Mouse (Mus musculus) thymus, postnatal 36 days (tissue): ENCODE results near the gene Eef1g.

Experiments
- DNase-seq, 2 experiments: peaks; one replicate each; pipeline ENCODE4 v3.0.0; 2022; ENCODE audit warnings: mixed read lengths in 2 of 2

Eef1g gene

GRCm38 (mm10) chr19:8966590-8967372, at the start of gene Eef1g:
Eef1g (plus strand) TSS chr19:8967041.
- peak; percentile 98 to 100 for DNase-seq

DNA sequence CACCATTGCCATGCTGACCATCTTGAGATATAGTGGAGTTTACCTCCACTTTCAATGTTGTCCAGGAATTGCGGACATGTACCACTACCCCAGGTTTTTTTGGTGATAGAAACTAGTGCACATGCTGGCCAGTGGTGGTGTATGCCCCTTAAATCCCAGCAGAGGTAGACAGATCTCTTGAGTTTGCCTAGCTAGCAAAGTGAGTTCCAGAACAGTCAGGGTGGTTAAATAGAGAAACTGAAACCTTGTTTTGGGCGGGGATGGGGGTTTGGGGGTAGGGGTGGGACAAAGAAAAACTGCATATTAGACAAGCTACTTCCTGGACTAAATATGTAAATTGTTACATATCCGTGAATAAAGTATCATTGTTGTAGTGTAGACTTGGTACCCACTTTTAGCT, 47.8 kb upstream of the Eef1g start:
- no peak for DNase-seq

GRCm38 (mm10) chr19:8919684-8920072, 47.2 kb upstream of the Eef1g start:
- no peak for DNase-seq

DNA sequence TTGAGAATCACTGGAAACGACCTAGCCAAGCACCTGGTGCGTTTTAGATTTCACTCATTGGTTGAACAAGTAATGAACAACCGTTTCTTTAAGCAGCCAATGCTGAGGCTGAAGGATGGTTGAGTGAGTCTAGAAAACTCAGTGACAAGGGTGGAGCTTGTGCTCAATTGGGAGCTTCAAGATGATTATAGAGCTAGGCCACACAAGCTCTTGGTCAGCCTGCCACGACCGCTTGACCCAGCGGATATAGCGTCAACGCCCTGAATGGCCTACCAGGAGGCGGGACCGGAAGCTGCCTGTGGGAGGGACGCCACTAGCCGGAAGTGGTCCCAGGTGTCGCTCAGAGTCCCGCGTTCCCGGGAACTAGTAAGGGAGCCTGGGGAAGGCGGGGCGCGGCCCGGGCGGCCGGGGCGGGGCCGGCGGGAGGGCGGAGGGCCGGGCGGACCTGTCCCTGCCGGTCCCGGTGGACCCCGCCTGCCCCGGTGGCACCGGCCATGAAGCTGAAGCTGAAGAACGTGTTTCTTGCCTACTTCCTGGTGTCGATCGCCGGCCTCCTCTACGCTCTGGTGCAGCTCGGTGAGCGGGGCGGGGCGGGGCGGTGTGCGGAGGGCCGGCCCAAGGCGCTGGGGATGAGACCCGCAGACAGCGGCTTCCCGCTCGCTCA, 46.6 kb upstream of the Eef1g start, which contains the start of gene B3gat3:
TSS of gene B3gat3 (plus strand) at position 302 of the 664 bp plus-strand sequence.
- peak; percentile 82 to 84 for DNase-seq

GRCm38 (mm10) chr19:8920836-8921291, 46.0 kb upstream of the Eef1g start:
- DNase-seq: peak in 1 of 2 experiments; percentile 18

DNA sequence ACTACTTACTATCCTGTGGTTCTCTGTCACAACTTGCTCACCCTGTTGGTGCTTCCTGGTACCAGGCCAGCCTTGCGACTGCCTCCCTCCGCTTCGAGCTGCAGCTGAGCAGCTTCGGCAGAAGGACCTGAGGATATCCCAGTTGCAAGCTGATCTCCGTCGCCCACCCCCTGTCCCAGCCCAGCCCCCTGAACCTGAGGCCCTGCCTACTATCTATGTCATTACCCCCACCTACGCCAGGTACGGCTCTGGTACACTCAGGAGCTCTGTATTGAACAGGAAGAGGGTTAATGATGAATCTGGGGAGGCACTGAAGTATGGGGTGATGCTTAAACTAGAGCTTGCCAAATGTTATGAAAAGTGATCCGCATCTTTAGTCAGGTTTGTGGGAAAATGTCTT, 45.1 kb upstream of the Eef1g start:
- peak in 1 of 2 experiments; percentile 14 for DNase-seq

DNA sequence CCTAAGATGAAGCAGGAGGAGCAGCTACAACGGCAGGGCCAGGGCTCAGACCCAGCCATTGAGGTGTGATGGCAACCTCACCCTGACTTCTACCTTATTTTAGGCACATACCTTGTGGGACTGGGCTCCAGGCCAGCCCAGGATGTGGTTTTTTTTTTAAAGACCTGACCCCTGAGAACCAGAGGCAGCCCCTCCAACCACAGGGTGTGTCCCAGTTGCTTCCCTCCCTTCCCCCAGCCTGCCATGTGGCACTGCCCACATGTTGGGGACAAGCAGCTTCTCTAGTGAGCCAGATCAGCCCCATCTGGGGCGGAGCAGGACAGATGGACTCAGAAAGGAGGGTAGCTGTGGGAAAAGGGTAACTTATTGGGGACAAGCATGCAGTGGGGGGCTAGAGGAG, 40.1 kb upstream of the Eef1g start:
- no peak for DNase-seq

- no peak for DNase-seq
Observed at GRCm38 (mm10) chr19:8927891-8928525, 38.8 kb upstream of the Eef1g start.

DNA sequence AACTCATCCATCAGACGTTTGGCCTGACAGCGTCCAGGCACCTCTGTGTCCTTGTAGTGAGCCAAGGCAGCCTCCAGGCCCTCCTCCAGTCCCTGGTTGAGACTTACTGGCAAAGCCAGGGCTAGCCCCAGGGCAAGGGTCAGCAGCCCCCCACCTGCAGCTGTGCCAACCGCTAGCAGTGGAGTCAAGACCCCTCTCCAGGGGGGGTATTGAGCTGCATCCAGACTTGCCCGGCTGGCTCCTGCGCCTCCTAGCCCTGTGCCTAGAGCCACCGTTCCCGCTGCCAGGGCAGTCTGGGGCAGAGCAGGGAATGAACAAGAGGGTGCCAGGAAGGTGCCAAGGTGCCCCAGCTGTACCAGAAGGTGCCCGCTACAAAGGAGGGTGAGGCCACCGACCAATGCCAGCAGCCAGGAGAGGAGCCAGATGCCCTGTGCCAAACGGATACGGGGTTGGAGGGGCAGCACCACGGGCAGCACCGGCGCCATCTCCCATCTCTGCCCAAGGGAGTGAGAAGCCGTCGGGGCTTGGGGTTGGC, 38.1 kb upstream of the Eef1g start:
- DNase-seq: no peak

DNA sequence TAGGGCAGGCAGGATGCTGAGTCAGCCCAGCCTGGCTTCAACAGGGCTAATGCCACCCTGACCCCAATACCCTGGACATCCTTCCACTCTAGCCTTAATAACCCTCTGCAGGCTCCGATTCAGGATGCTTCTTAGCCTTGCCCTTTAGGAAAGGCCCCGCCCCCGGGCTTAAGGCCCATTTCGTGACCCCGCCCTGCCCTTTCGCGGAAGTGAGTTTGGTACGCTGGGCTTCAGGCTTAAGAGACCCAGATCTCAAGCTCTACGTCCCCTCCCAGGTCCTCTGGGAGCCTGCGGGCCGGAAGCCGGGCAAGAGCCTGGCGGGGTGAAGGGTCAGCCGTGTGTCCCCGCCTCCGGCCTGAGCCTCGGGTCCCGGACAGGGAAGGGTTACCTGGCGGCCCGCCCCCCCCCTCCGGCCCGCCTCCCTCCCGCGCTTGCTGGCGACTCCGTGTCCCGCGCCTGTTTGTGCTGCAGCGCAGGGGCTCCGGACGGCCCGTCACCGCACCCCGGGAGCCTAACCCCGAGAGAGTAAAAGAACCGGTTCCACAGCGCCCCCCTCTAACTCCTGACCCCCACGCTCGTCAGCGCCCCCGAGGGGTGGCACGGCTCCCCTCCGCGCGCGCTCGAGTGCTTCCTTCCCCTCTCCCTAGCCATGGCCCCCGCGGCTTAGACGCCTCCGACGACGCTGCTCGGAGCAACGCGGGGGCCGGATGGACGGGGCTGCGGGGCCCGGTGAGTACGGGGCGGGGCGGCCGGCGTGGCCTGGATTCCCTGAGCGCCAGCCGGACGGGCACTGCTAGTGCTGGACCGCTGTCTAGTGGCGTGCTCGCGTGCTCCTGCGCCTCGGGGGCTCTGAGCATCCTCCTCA, 37.4 kb upstream of the Eef1g start, which contains the start of the genes Rom1 and Eml3:
TSS of gene Rom1 (minus strand) at position 133 of the 865 bp plus-strand sequence.
TSS of gene Eml3 (plus strand) at position 329 of the 865 bp plus-strand sequence.
- peak; percentile 89 for DNase-seq

DNA sequence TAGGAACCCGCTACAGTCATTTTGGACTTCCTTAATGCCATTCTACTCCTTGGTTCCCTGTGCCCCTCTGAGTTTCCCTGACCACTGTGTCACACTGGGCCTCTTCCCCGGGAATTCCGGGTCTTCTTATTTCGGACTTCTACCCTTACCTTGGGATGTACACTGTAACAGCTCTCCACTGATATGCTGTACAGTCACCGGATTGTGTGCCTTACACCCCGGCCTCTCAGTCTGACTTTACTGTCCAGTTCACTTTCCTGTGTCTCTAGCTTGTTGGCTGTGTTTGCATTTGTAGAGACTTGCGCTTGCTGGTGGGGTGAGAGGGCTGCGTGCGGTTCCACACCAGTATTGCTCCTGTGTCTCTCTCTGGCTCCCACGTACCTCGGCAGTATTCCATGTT, 36.7 kb upstream of the Eef1g start:
- DNase-seq: no peak

DNA sequence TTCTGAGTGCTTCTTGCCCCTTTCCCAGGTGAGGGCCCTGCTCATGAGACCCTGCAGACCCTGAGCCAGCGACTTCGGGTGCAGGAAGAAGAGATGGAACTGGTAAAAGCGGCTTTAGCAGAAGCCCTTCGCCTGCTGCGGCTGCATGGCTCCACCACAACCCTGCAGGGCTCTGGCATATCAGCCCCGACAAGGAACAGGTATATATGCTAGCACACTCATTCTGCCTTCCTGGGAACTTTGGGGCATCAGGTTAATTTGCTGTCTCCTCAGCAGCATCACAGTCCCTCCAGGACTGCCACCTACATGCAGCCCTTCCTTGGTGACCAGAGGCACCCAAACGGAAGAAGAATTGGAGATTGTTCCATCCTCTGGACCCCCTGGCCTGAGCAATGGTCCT, 36.1 kb upstream of the Eef1g start:
- DNase-seq: no peak

- no peak for DNase-seq
Observed at GRCm38 (mm10) chr19:8936736-8937135, 30.1 kb upstream of the Eef1g start.

GRCm38 (mm10) chr19:8940526-8941133, 26.2 kb upstream of the Eef1g start:
- DNase-seq: no peak

DNA sequence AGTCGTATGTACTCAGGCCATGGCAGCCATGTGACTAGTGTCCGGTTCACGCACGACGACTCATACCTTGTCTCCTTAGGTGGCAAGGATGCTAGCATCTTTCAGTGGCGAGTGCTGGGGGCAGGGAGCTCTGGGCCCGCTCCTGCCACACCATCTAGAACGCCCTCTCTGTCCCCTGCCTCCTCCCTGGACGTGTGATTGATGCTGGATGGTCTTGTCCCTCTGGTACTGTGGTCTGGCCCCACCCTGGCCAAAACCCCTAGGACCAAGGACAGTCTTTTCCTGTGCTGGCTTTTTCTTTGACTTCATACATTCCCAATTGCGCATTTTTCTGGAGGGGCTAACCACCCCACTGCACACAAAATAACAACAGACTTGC, 25.7 kb upstream of the Eef1g start:
- DNase-seq: peak in 1 of 2 experiments; percentile 21

GRCm38 (mm10) chr19:8941515-8942217, 25.2 kb upstream of the Eef1g start, which contains the start of gene Mta2:
Mta2 (plus strand) TSS chr19:8941875.
- DNase-seq: peak; percentile 98

GRCm38 (mm10) chr19:8942276-8942964, 24.4 kb upstream of the Eef1g start:
- no peak for DNase-seq

GRCm38 (mm10) chr19:8943047-8943446, 23.8 kb upstream of the Eef1g start:
- DNase-seq: no peak

DNA sequence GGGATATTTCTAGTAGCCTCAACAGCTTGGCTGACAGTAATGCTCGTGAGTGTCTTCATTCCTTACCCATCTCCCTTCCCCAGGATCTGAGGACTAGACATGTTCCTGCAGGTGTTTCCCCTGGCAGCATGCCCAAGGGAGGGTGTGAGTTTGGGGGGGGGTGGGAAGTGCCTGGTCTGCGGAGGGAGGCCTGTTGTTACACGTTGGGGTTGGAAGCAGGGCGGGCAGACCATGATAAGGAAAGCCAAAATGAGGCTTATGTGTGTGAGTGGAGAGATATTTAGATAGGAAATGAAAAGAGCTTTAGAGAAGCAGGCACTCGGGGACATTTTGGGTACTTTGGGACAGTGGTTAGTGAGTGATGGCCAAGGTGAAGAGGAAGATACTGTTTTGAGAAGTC, 22.8 kb upstream of the Eef1g start:
- no peak for DNase-seq

GRCm38 (mm10) chr19:8944750-8945149, 22.1 kb upstream of the Eef1g start:
- peak; percentile 60 to 70 for DNase-seq
